Mouse (Mus musculus) thymus, adult 2 months (tissue): ENCODE data around the gene Cbfb. TPM values are rescaled to one million over a fixed set of nuclear protein-coding genes. Genes with fewer than 3 reads are reported as not detected.

ENCODE experiments used
- DNase-seq: peaks from one replicate; pipeline ENCODE4 v3.0.0; 2021
- H3K27ac ChIP-seq: fragments of 200-500 bp; 2 replicates; pipeline ENCODE4 v1.5.1; 2012; ENCODE audit warnings: low read length, control low read depth; ENCODE audit not compliant: control insufficient read depth, insufficient read depth
- H3K27me3 ChIP-seq: fragments of 200-500 bp; 2 replicates; pipeline ENCODE4 v1.6.1; 2012; ENCODE audit warnings: mild to moderate bottlenecking, low read length, moderate library complexity, mixed read lengths; ENCODE audit not compliant: control insufficient read depth, insufficient read depth
- H3K36me3 ChIP-seq: fragments of 200-500 bp; 2 replicates; pipeline ENCODE4 v1.6.1; 2012; ENCODE audit warnings: mild to moderate bottlenecking, low read length, moderate library complexity; ENCODE audit not compliant: control insufficient read depth, insufficient read depth
- H3K4me1 ChIP-seq: fragments of 200-500 bp; replicated peaks from 2 replicates; pipeline ENCODE4 v1.6.1; 2012; ENCODE audit warnings: low read length; ENCODE audit not compliant: control insufficient read depth, insufficient read depth
- H3K4me3 ChIP-seq: fragments of 200-500 bp; 2 replicates; pipeline ENCODE4 v1.5.1; 2012; ENCODE audit warnings: mild to moderate bottlenecking, low read length, control low read depth, moderate library complexity; ENCODE audit not compliant: control insufficient read depth, insufficient read depth
- CTCF ChIP-seq: fragments of 200-500 bp; IDR thresholded peaks from 2 replicates; pipeline ENCODE4 v1.5.1; 2012; ENCODE audit warnings: mild to moderate bottlenecking, control low read depth, low read length, moderate library complexity, borderline replicate concordance; ENCODE audit not compliant: control insufficient read depth, poor library complexity, insufficient read depth; ENCODE audit errors: extremely low read depth
- POLR2A ChIP-seq: fragments of 200-500 bp; IDR thresholded peaks from 2 replicates; pipeline ENCODE4 v1.6.1; 2012; ENCODE audit warnings: mild to moderate bottlenecking, low read length, control low read depth, moderate library complexity; ENCODE audit not compliant: control insufficient read depth, poor library complexity, insufficient read depth; ENCODE audit errors: extremely low read depth
- WGBS: fragments of 180-500 bp; shearing (Covaris S2); methylation state at CpG from one replicate; pipeline ENCODE4 v1.1.7; 2018; 5-methylcytosine and 5-hydroxymethylcytosine counted together
- polyA plus RNA-seq: library from polyadenylated mRNA; depleted of rRNA; stranded (reverse); fragments of >200 nt; gene quantifications from 2 replicates; pipeline ENCODE4 v1.2.3, GENCODE M21; 2012

The Cbfb gene
- polyA plus RNA-seq, 1 experiment = 26.7 TPM

GRCm38 (mm10) chr8:105235206-105235605 lies 64.7 kb downstream of the Cbfb start:
- Histone ChIP-seq H3K4me1 (peaks cover 4% of the 10 kb centered on the region), H3K4me3 (no peak overlapping the region), H3K27me3 (no peaks in the 10 kb centered on the region), H3K36me3 (peaks cover 31% of the 10 kb centered on the region), H3K27ac (no peak overlapping the region)
- no peak for DNase-seq
- 83% methylated on average over 1 of the region's 1 CpGs for WGBS
- TF ChIP-seq CTCF = no peak
- no peak for TF ChIP-seq POLR2A

GRCm38 (mm10) chr8:105237442-105238142 lies 67.1 kb downstream of the Cbfb start:
- Histone ChIP-seq H3K27ac (no peak overlapping the region), H3K36me3 (peaks cover 47% of the 10 kb centered on the region), H3K4me1 (no peaks in the 10 kb centered on the region), H3K27me3 (no peaks in the 10 kb centered on the region), H3K4me3 (no peak overlapping the region)
- no peak for DNase-seq
- WGBS = 90% methylated on average over 14 of the region's 14 CpGs
- no peak for TF ChIP-seq POLR2A
- TF ChIP-seq CTCF = no peak

GRCm38 (mm10) chr8:105241016-105241415 lies 70.5 kb downstream of the Cbfb start:
- WGBS = 99% methylated on average over 7 of the region's 7 CpGs
- no peak overlapping the region for H3K4me3 ChIP-seq
- no peaks in the 10 kb centered on the region for H3K27me3 ChIP-seq
- no peaks in the 10 kb centered on the region for H3K4me1 ChIP-seq
- H3K27ac ChIP-seq = no peak overlapping the region
- peaks cover 38% of the 10 kb centered on the region for H3K36me3 ChIP-seq
- TF ChIP-seq POLR2A = no peak
- TF ChIP-seq CTCF = no peak
- no peak for DNase-seq

- TF ChIP-seq POLR2A = no peak
- no peak for TF ChIP-seq CTCF
- Histone ChIP-seq H3K4me1 (peaks cover 13% of the 10 kb centered on the region), H3K27me3 (no peaks in the 10 kb centered on the region), H3K36me3 (peaks cover 22% of the 10 kb centered on the region), H3K4me3 (no peak overlapping the region), H3K27ac (no peak overlapping the region)
- WGBS = 93% methylated on average over 6 of the region's 6 CpGs
- DNase-seq = no peak
Observed at GRCm38 (mm10) chr8:105251954-105252353, 81.5 kb downstream of the Cbfb start.

GRCm38 (mm10) chr8:105252680-105253537 lies 82.4 kb downstream of the Cbfb start:
- Histone ChIP-seq H3K4me3 (no peak overlapping the region), H3K27ac (no peak overlapping the region), H3K36me3 (peaks cover 18% of the 10 kb centered on the region), H3K4me1 (peaks cover 13% of the 10 kb centered on the region), H3K27me3 (no peaks in the 10 kb centered on the region)
- 92% methylated on average over 10 of the region's 10 CpGs for WGBS
- DNase-seq = no peak
- TF ChIP-seq CTCF = no peak
- no peak for TF ChIP-seq POLR2A

- Histone ChIP-seq H3K36me3 (peaks cover 10% of the 10 kb centered on the region), H3K27ac (no peak overlapping the region), H3K27me3 (no peaks in the 10 kb centered on the region), H3K4me1 (peaks cover 13% of the 10 kb centered on the region), H3K4me3 (no peak overlapping the region)
- WGBS = 70% methylated on average over 20 of the region's 20 CpGs
- TF ChIP-seq CTCF (no peak), POLR2A (no peak)
- peak; percentile 27 for DNase-seq
Observed at GRCm38 (mm10) chr8:105253766-105254151, 83.3 kb downstream of the Cbfb start.
